In genomic region chr2:102061921-102062320, GRCm38 (mm10) we compare ENCODE assay signal across 32 mouse cellular contexts.
DNase-seq lines count a peak whose midpoint lies in the region; ATAC-seq and TF ChIP-seq lines count a peak whose summit lies in the region.
"Had no signal": no experiment of that assay in that cellular context is flagged by ENCODE, and none has a peak within 500 bp of the region (broad histone marks: within the 10 kb centered on the region; RNA-seq: fewer than 3 reads in every experiment).

No protein-coding gene starts in this region.

- no peak for TF ChIP-seq POLR2A in limb, embryonic 14.5 days (IDR thresholded peaks at IDR 0.05; ENCODE audit: borderline replicate concordance, extremely low read depth, insufficient read depth, insufficient read length)

- no peak overlapping the region for H3K4me3 ChIP-seq in limb, embryonic 14.5 days (replicated peaks; ENCODE audit: low read length)
- no peak overlapping the region for H3K4me3 ChIP-seq in limb, embryonic 10.5 days
- H3K4me3 ChIP-seq in embryonic facial prominence, embryonic 15.5 days (replicated peaks), result no peak overlapping the region
- H3K4me3 ChIP-seq: embryonic facial prominence, embryonic 12.5 days; forebrain, embryonic 12.5 days; hindbrain, embryonic 13.5 days; midbrain, embryonic 10.5 days; myocyte; neural tube, embryonic 12.5 days had no signal

- no peak for ATAC-seq in cerebellum, adult (ENCODE audit: insufficient number of reproducible peaks, low FRiP score, low TSS enrichment)
- ATAC-seq in limb, embryonic 14.5 days (ENCODE audit: low FRiP score, low read depth), result no peak
- no peak for ATAC-seq in embryonic facial prominence, embryonic 15.5 days (ENCODE audit: insufficient number of reproducible peaks, low FRiP score, low TSS enrichment, low read depth)
- ATAC-seq: activated CD4-positive, CD25-positive, alpha-beta regulatory T cell, adult 4 months; forebrain, postnatal 0 days; intestine, postnatal 0 days had no signal

- peaks cover 34% of the 10 kb centered on the region for H3K36me3 ChIP-seq in limb, embryonic 14.5 days (ENCODE audit: control insufficient read depth, insufficient read depth, low read length)
- H3K36me3 ChIP-seq in limb, embryonic 10.5 days, result peaks cover 52% of the 10 kb centered on the region
- peaks cover 18% of the 10 kb centered on the region; the same call in 1 of the 2 replicates for H3K36me3 ChIP-seq in embryonic facial prominence, embryonic 15.5 days

- H3K9ac ChIP-seq in limb, embryonic 14.5 days (ENCODE audit: low read depth, low read length, severe bottlenecking), result no peak overlapping the region
- no peak overlapping the region for H3K9ac ChIP-seq in embryonic facial prominence, embryonic 15.5 days
- H3K9ac ChIP-seq: embryonic facial prominence, embryonic 12.5 days; forebrain, embryonic 12.5 days; forebrain, postnatal 0 days; hindbrain, embryonic 13.5 days; liver, embryonic 14.5 days; neural tube, embryonic 12.5 days had no signal

- H3K27ac ChIP-seq in limb, embryonic 14.5 days (replicated peaks; ENCODE audit: low read depth, low read length), result 0 out of 2 replicates have a peak overlapping the region, but pooled peaks have one; percentile 13
- H3K27ac ChIP-seq in limb, embryonic 10.5 days, result no peak overlapping the region
- peak overlapping the region; percentile 58 for H3K27ac ChIP-seq in embryonic facial prominence, embryonic 15.5 days (replicated peaks)
- H3K27ac ChIP-seq: embryonic facial prominence, embryonic 12.5 days; forebrain, embryonic 12.5 days; hindbrain, embryonic 13.5 days; liver, embryonic 14.5 days; midbrain, embryonic 10.5 days; neural tube, embryonic 12.5 days had no signal

- WGBS in limb, embryonic 14.5 days, result 74% methylated on average over 8 of the region's 8 CpGs
- WGBS in limb, embryonic 10.5 days, result 90% methylated on average over 8 of the region's 8 CpGs
- 48% methylated on average over 8 of the region's 8 CpGs for WGBS in embryonic facial prominence, embryonic 15.5 days

- no peak overlapping the region for H3K4me2 ChIP-seq in limb, embryonic 14.5 days (replicated peaks; ENCODE audit: low read depth, low read length, severe bottlenecking)
- no peak overlapping the region for H3K4me2 ChIP-seq in embryonic facial prominence, embryonic 15.5 days (replicated peaks)
- H3K4me2 ChIP-seq: embryonic facial prominence, embryonic 12.5 days; forebrain, embryonic 12.5 days; heart, embryonic 11.5 days; hindbrain, embryonic 13.5 days; neural tube, embryonic 12.5 days had no signal

- no peaks in the 10 kb centered on the region for H3K9me3 ChIP-seq in limb, embryonic 14.5 days (ENCODE audit: control insufficient read depth, low read length)
- no peaks in the 10 kb centered on the region for H3K9me3 ChIP-seq in limb, embryonic 10.5 days (replicated peaks)
- no peaks in the 10 kb centered on the region for H3K9me3 ChIP-seq in embryonic facial prominence, embryonic 15.5 days (replicated peaks)
- H3K9me3 ChIP-seq: embryonic facial prominence, embryonic 12.5 days; forebrain, embryonic 12.5 days; hindbrain, embryonic 13.5 days; midbrain, embryonic 10.5 days; neural tube, embryonic 12.5 days had no signal

- H3K4me1 ChIP-seq in limb, embryonic 14.5 days (ENCODE audit: control insufficient read depth, insufficient read depth, low read length), result no peaks in the 10 kb centered on the region
- no peaks in the 10 kb centered on the region for H3K4me1 ChIP-seq in limb, embryonic 10.5 days
- H3K4me1 ChIP-seq in embryonic facial prominence, embryonic 15.5 days, result peaks cover 4% of the 10 kb centered on the region; the same call in 1 of the 2 replicates
- H3K4me1 ChIP-seq: neural tube, embryonic 12.5 days had no signal

- no peaks in the 10 kb centered on the region for H3K27me3 ChIP-seq in limb, embryonic 14.5 days (ENCODE audit: control insufficient read depth, insufficient read depth, low read length)
- no peaks in the 10 kb centered on the region for H3K27me3 ChIP-seq in limb, embryonic 10.5 days (ENCODE audit: low read depth, poor library complexity, severe bottlenecking)
- H3K27me3 ChIP-seq in embryonic facial prominence, embryonic 15.5 days, result no peaks in the 10 kb centered on the region
- H3K27me3 ChIP-seq: CH12.LX; embryonic facial prominence, embryonic 12.5 days; forebrain, embryonic 12.5 days; hindbrain, embryonic 13.5 days; neural tube, embryonic 12.5 days had no signal

- peak; percentile 12 for DNase-seq in cerebellum, adult 11 months
- no peak for DNase-seq in cerebellum, postnatal 36 days
- DNase-seq in cerebellum, adult 9-11 months, result peak; percentile 28
- no peak for DNase-seq in limb, embryonic 14.5 days (ENCODE audit: low spot score)
- no peak for DNase-seq in limb, embryonic 10.5 days (ENCODE audit: low spot score)
- no peak for DNase-seq in gastrocnemius, postnatal 25 days
- DNase-seq: forebrain, postnatal 0 days; gastrocnemius, postnatal 36 days; heart, adult 18-20 months; heart, postnatal 4 days; kidney, adult 9 months; kidney, postnatal 10 days; layer of hippocampus, adult 9-11 months; liver; lung, adult 2 months; right cerebral cortex, adult 18-20 months; spleen, adult 18-20 months; thymus, adult 2 months; thymus, postnatal 36 days had no signal

Comparison
In these comparisons a context has a peak if more than half of its experiments do, and no peak if none do; other contexts are left out.
1. DNase-seq: peak in cerebellum, adult 11 months (single experiment) and cerebellum, adult 9-11 months (single experiment); none in cerebellum, postnatal 36 days (0 of 2), limb, embryonic 14.5 days (single experiment), limb, embryonic 10.5 days (single experiment) and gastrocnemius, postnatal 25 days (single experiment).